Mouse (Mus musculus) lung, embryonic 14.5 days (tissue): ENCODE measurements at regions not wholly inside any gene's neighbourhood (a gene's known extent, or its start where the extent isn't known, plus 50 kb on each side); places are given as distances from the start of the nearest gene placed in this dataset.

Source experiments
- ATAC-seq: fragments of 200-750 bp; cut with Nextera tagmentation; 2 replicates; pipeline ENCODE4 v1.8.0; 2017; ENCODE audit warnings: mild to moderate bottlenecking, moderate TSS enrichment, moderate library complexity; ENCODE audit not compliant: insufficient read depth
- DNase-seq: peaks from one replicate; pipeline ENCODE4 v3.0.0-alpha.2; 2015
- H3K27ac ChIP-seq: fragments of 300-500 bp; sonication (generic); 2 replicates; pipeline ENCODE4 v1.5.1; 2014; ENCODE audit warnings: low read depth, mild to moderate bottlenecking, moderate library complexity
- H3K27me3 ChIP-seq: fragments of 300-500 bp; sonication (generic); 2 replicates; pipeline ENCODE4 v1.6.1; 2014; ENCODE audit warnings: low read length, control low read depth; ENCODE audit not compliant: insufficient read depth
- H3K36me3 ChIP-seq: fragments of 300-500 bp; sonication (generic); 2 replicates; pipeline ENCODE4 v1.6.1; 2014; ENCODE audit warnings: control low read depth; ENCODE audit not compliant: insufficient read depth
- H3K4me1 ChIP-seq: fragments of 300-500 bp; sonication (generic); 2 replicates; pipeline ENCODE4 v1.6.1; 2014; ENCODE audit warnings: antibody characterized with exemption, control low read depth; ENCODE audit not compliant: insufficient read depth
- H3K4me2 ChIP-seq: fragments of 300-500 bp; sonication (generic); 2 replicates; pipeline ENCODE4 v1.6.1; 2014; ENCODE audit warnings: mild to moderate bottlenecking
- H3K4me3 ChIP-seq: fragments of 300-500 bp; sonication (generic); 2 replicates; pipeline ENCODE4 v1.5.1; 2014; ENCODE audit warnings: low read depth, low read length
- H3K9ac ChIP-seq: fragments of 300-500 bp; sonication (generic); 2 replicates; pipeline ENCODE4 v1.6.1; 2014
- H3K9me3 ChIP-seq: fragments of 300-500 bp; sonication (generic); 2 replicates; pipeline ENCODE4 v1.6.1; 2016; ENCODE audit warnings: low read depth, low read length, control low read depth
- CTCF ChIP-seq: IDR thresholded peaks from 2 replicates; pipeline ENCODE4 v1.5.1; 2016; ENCODE audit warnings: antibody characterized with exemption, low read depth
- WGBS: fragments of 180-500 bp; shearing (Covaris S2); extraction: QIAGEN DNeasy Blood & Tissue Kit; methylation state at CpG from one replicate; pipeline ENCODE4 v1.1.7; 2014; 5-methylcytosine and 5-hydroxymethylcytosine counted together

- Histone ChIP-seq H3K4me2 (no peak overlapping the region), H3K27ac (no peak overlapping the region), H3K4me3 (no peak overlapping the region), H3K9ac (no peak overlapping the region), H3K27me3 (no peaks in the 10 kb centered on the region), H3K36me3 (no peaks in the 10 kb centered on the region), H3K9me3 (no peaks in the 10 kb centered on the region), H3K4me1 (no peaks in the 10 kb centered on the region)
- WGBS: 88% methylated on average over 5 of the region's 5 CpGs
- DNase-seq: no peak
- ATAC-seq: no peak
- TF ChIP-seq CTCF: no peak
Measured at GRCm38 (mm10) chr6:51683131-51683530, 159.4 kb downstream of the Snx10 start.

GRCm38 (mm10) chr6:51685651-51686287, 162.1 kb downstream of the Snx10 start:
- ATAC-seq: no peak
- peak; percentile 13 for DNase-seq
- no peak overlapping the region for H3K27ac ChIP-seq
- H3K9me3 ChIP-seq: no peaks in the 10 kb centered on the region
- H3K4me2 ChIP-seq: no peak overlapping the region
- no peak overlapping the region for H3K9ac ChIP-seq
- H3K27me3 ChIP-seq: no peaks in the 10 kb centered on the region
- H3K4me1 ChIP-seq: no peaks in the 10 kb centered on the region
- no peak overlapping the region for H3K4me3 ChIP-seq
- no peaks in the 10 kb centered on the region for H3K36me3 ChIP-seq
- TF ChIP-seq CTCF: no peak
- WGBS: 50% methylated on average over 8 of the region's 8 CpGs

- ATAC-seq: no peak
- Histone ChIP-seq H3K4me1 (no peaks in the 10 kb centered on the region), H3K27ac (no peak overlapping the region), H3K9ac (no peak overlapping the region), H3K4me3 (no peak overlapping the region), H3K27me3 (no peaks in the 10 kb centered on the region), H3K36me3 (no peaks in the 10 kb centered on the region), H3K9me3 (no peaks in the 10 kb centered on the region), H3K4me2 (no peak overlapping the region)
- TF ChIP-seq CTCF: no peak
- WGBS: 66% methylated on average over 13 of the region's 13 CpGs
- DNase-seq: no peak
Measured at GRCm38 (mm10) chr6:51690795-51691563, 167.3 kb downstream of the Snx10 start.

DNA sequence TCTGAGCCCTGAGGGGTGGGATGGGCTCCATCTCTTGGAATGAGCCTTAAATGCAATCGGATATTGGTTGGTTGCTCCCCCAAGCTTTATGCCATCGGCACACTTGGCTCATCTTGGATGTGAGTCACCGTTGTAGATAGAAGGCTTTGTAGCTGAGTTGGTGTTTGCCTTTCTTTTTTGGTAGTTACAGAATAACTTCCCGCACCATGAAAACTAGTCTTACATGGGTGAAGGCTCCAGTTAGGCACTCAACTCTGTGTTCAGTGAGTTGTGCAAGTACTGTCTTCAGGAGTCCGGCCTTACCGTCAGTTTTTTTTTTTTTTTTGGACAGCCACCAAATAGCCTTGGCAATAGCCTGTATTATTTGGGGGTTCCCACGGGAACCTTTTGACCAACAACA, 170.3 kb downstream of the Snx10 start:
- Histone ChIP-seq H3K4me2 (no peak overlapping the region), H3K27me3 (no peaks in the 10 kb centered on the region), H3K36me3 (no peaks in the 10 kb centered on the region), H3K4me3 (no peak overlapping the region), H3K27ac (no peak overlapping the region), H3K9ac (no peak overlapping the region), H3K9me3 (no peaks in the 10 kb centered on the region), H3K4me1 (no peaks in the 10 kb centered on the region)
- ATAC-seq (no peak), DNase-seq (no peak)
- TF ChIP-seq CTCF: no peak
- 80% methylated on average over 7 of the region's 7 CpGs for WGBS

DNA sequence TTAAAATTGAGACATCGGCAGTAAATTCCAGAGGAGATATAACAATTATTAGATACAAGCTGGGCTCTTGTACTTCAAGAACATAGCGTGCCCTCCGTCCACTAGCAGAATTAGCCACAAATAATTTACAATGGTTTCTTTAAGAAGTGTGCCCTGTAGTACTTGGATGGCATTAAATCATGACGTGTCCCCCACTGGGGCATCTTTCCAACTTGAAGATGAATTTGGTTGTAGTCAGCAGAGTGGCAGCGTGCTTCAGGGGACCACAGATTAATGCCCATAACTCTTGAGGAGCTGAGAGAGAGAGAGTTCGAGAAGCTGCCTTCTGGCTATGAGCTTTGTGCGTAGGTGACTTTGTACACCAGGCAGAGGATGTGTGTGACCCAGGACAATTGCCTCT, 172.7 kb downstream of the Snx10 start:
- Histone ChIP-seq H3K27ac (no peak overlapping the region), H3K4me1 (no peaks in the 10 kb centered on the region), H3K9me3 (no peaks in the 10 kb centered on the region), H3K4me3 (no peak overlapping the region), H3K9ac (no peak overlapping the region), H3K36me3 (no peaks in the 10 kb centered on the region), H3K27me3 (no peaks in the 10 kb centered on the region), H3K4me2 (no peak overlapping the region)
- WGBS: 82% methylated on average over 7 of the region's 7 CpGs
- no peak for DNase-seq
- TF ChIP-seq CTCF: no peak
- ATAC-seq: no peak

DNA sequence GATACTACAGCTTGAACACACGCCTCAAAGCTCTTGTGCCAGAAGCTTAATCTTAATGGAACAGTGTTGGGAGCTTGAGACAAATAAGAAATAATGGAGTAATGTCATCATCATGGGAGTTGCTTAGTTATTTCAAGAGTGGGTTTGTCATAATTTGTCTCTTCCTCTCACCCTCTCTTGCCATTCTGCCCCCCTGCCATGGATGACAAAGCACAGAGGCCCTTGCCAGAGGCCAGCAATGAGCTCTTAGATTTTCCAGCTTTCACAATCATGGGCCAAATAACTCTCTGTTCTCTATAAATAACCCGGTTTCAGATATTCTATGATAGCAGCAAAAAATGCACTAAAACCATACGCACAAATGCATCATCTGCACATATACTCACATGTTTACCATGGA, 174.1 kb downstream of the Snx10 start:
- H3K4me3 ChIP-seq: no peak overlapping the region
- H3K36me3 ChIP-seq: no peaks in the 10 kb centered on the region
- 82% methylated on average over 3 of the region's 3 CpGs for WGBS
- DNase-seq (no peak), ATAC-seq (no peak)
- H3K9ac ChIP-seq: no peak overlapping the region
- H3K4me1 ChIP-seq: no peaks in the 10 kb centered on the region
- no peaks in the 10 kb centered on the region for H3K9me3 ChIP-seq
- H3K27ac ChIP-seq: no peak overlapping the region
- no peak overlapping the region for H3K4me2 ChIP-seq
- H3K27me3 ChIP-seq: no peaks in the 10 kb centered on the region
- TF ChIP-seq CTCF: no peak

DNA sequence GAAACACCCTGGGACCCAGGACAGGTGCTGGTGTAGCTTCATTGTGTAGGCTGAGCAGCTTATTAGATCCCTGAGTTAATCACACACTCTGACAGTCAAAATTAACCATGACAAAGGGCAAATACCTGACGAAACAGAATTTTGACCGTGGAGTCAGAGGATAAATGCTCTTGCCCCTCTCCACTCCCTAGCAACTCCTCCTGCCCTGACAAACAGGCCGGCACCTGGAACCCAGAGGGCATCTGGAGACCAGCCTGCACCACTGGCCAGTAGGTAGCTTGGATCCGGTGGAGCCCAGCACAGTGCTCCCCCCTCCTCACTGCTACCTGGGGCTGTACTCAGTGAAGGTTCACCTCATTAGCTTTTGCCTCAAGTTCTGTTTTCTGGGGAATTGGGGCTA, 174.5 kb downstream of the Snx10 start:
- no peaks in the 10 kb centered on the region for H3K4me1 ChIP-seq
- H3K36me3 ChIP-seq: no peaks in the 10 kb centered on the region
- H3K27ac ChIP-seq: no peak overlapping the region
- no peak overlapping the region for H3K4me2 ChIP-seq
- no peaks in the 10 kb centered on the region for H3K27me3 ChIP-seq
- no peak for TF ChIP-seq CTCF
- H3K4me3 ChIP-seq: no peak overlapping the region
- DNase-seq: no peak
- no peak overlapping the region for H3K9ac ChIP-seq
- ATAC-seq: no peak
- WGBS: 62% methylated on average over 4 of the region's 4 CpGs
- H3K9me3 ChIP-seq: no peaks in the 10 kb centered on the region
